Mouse (Mus musculus): ENCODE measurements around the gene Afap1l2. TPM values are rescaled to one million over a fixed set of nuclear protein-coding genes. Genes with fewer than 3 reads are reported as not detected.

Afap1l2 gene
- polyA plus RNA-seq (2016; fragmentation: Nextera tagmentation; extraction: Ambion mirVana), result 0.51 and 1.1 TPM in 2 replicates

- DNase-seq (ENCODE audit: low spot score), result peak; percentile 66
- Histone ChIP-seq H3K4me1 (peaks cover 46% of the 10 kb centered on the region), H3K9me3 (replicated peaks) (no peaks in the 10 kb centered on the region), H3K4me3 (peak within 1 kb of the TSS; percentile 63), H3K27me3 (ENCODE audit: low read depth, poor library complexity, severe bottlenecking) (peaks cover 66% of the 10 kb centered on the region), H3K27ac (peak within 1 kb of the TSS; percentile 71), H3K36me3 (no peaks in the 10 kb centered on the region)
- WGBS, result 2% methylated on average over 68 of the region's 68 CpGs
These were observed at the start of gene Afap1l2 for GRCm38 (mm10) chr19:57007781-57008710. Gene Afap1l2, minus strand, starts transcription at chr19:57008228.

DNA sequence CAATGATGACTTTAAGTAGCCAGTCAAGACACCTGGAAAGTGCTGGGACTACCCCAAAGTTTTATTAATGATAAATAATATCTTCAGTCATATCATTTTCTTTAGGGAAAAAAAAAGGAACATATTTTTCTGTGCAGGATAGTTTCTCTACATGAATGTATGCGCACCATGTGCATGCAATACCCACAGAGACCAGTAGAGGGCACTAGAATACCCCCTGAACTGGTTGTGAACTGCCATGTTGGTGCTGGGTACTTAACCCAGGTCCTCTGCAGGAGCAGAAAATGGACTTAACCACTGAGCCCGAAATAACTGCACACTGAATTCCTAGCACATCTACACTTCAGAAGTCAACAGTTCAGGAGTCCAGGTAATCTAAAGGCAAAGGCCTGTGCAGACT is 49.5 kb upstream of the Afap1l2 start:
- H3K4me1 ChIP-seq, result peaks cover 8% of the 10 kb centered on the region
- no peak for DNase-seq (ENCODE audit: low spot score)
- WGBS, result 90% methylated on average over 2 of the region's 2 CpGs
- no peak overlapping the region for H3K4me3 ChIP-seq
- H3K27me3 ChIP-seq (ENCODE audit: low read depth, poor library complexity, severe bottlenecking), result peaks cover 16% of the 10 kb centered on the region; the same call in 1 of the 2 replicates
- peaks cover 7% of the 10 kb centered on the region for H3K36me3 ChIP-seq
- no peak overlapping the region for H3K27ac ChIP-seq
- no peaks in the 10 kb centered on the region for H3K9me3 ChIP-seq (replicated peaks)

GRCm38 (mm10) chr19:57055215-57056120 is 47.4 kb upstream of the Afap1l2 start:
- Histone ChIP-seq H3K4me1 (peaks cover 8% of the 10 kb centered on the region), H3K9me3 (replicated peaks) (no peaks in the 10 kb centered on the region), H3K27me3 (ENCODE audit: low read depth, poor library complexity, severe bottlenecking) (peaks cover 11% of the 10 kb centered on the region; the same call in 1 of the 2 replicates), H3K36me3 (peaks cover 7% of the 10 kb centered on the region), H3K27ac (no peak overlapping the region), H3K4me3 (no peak overlapping the region)
- DNase-seq (ENCODE audit: low spot score), result no peak
- WGBS, result 92% methylated on average over 16 of the region's 16 CpGs

GRCm38 (mm10) chr19:57052959-57053358 is 44.9 kb upstream of the Afap1l2 start:
- Histone ChIP-seq H3K36me3 (peaks cover 5% of the 10 kb centered on the region), H3K27ac (no peak overlapping the region), H3K4me1 (no peaks in the 10 kb centered on the region), H3K9me3 (replicated peaks) (no peaks in the 10 kb centered on the region), H3K4me3 (no peak overlapping the region), H3K27me3 (ENCODE audit: low read depth, poor library complexity, severe bottlenecking) (no peaks in the 10 kb centered on the region)
- 85% methylated on average over 8 of the region's 8 CpGs for WGBS
- no peak for DNase-seq (ENCODE audit: low spot score)

DNA sequence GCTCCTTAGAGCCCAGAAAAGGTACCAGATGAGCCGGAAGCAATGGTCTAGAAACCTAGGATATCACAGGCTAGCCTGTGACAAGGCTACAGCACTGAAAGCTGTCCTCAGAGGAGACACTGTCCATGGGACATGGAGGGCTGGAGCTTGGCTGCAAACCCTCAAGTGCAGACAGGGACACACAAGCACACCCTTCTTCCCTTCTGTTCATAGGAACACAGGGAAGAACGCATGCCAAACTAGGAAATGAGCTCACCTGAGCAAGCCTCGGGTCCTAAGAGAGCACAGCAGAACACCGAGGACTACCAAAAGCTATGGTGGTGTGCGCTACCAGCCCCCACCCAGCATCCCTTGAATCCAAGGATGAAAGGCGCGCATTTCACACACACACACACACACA is 44.0 kb upstream of the Afap1l2 start:
- no peaks in the 10 kb centered on the region for H3K9me3 ChIP-seq (replicated peaks)
- no peak overlapping the region for H3K4me3 ChIP-seq
- no peak for DNase-seq (ENCODE audit: low spot score)
- H3K4me1 ChIP-seq, result no peaks in the 10 kb centered on the region
- WGBS, result 97% methylated on average over 7 of the region's 7 CpGs
- no peaks in the 10 kb centered on the region for H3K36me3 ChIP-seq
- no peaks in the 10 kb centered on the region for H3K27me3 ChIP-seq (ENCODE audit: low read depth, poor library complexity, severe bottlenecking)
- no peak overlapping the region for H3K27ac ChIP-seq

DNA sequence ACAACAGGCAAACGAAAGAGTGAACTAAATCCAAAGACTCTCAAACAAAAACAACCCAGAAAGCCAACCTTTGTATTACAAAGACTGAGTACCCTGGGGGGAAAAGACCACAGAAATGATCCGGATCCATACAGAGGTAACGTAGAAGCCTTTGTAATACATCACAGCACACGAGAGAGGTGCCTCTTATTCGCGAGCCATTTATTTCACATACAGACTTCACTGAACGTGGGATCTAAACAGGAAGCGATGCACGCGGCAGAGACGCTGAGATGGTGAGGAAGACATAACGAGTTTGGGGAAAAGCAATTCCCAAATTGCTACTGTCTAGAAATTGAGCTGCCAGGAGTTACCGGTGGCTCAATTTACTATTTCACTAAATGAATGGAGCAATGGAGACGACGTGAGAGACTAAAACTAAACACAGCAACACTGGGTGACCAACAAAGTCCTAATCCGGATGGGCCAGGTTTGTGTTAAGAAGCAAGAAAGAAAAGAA is 41.6 kb upstream of the Afap1l2 start:
- Histone ChIP-seq H3K4me3 (no peak overlapping the region), H3K27me3 (ENCODE audit: low read depth, poor library complexity, severe bottlenecking) (no peaks in the 10 kb centered on the region), H3K9me3 (replicated peaks) (no peaks in the 10 kb centered on the region), H3K27ac (no peak overlapping the region), H3K36me3 (no peaks in the 10 kb centered on the region), H3K4me1 (no peaks in the 10 kb centered on the region)
- WGBS, result 81% methylated on average over 16 of the region's 16 CpGs
- no peak for DNase-seq (ENCODE audit: low spot score)

DNA sequence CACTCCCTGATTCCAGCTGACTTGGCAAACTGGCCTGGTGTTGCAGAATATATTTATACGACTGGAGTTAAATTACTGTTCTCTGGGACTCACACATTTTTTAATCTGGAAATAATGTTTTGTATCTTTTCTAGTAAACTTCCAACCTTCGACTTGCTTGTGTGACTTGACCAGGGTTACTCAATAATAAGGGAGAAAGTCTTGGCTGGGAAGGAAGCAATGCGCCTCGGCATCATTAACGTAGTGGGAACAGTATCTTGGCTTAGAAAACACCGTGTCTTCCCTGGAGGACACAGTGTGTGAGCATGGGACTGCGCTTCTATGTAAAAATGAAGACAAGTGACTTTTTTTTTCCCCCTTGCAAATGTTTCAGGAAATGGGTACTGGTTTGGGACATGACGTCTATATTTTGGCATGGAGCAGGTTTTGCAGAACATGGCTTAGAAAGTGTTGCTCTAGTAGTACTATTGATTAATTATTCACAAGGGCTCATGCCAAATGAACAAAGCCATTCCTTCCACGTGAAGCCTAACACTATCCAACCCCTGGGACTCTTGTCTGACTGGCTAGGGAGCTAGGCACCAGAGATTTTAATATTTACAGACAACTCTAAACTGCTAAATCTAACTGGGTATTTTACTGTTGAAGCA is 39.8 kb upstream of the Afap1l2 start:
- DNase-seq (ENCODE audit: low spot score), result no peak

DNA sequence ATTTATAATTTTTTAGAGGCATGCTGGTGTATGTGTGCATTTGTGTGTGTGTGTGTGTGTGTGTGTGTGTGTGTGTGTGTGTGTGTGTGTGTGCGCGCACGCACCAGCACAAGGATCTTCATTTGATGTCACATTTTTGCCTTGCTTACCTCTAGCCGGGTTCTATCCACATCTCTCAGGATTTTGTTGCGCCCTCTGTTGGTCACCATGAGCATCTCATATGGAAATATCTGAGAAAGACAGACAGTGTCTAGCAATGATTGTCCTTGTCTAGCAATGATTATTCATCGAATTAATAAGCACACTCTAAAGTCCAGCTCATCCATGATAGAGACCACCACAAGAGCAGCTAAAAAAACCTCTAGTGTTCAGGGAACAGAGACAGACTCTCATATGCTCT is 31.2 kb upstream of the Afap1l2 start:
- 70% methylated on average over 6 of the region's 6 CpGs for WGBS
- no peaks in the 10 kb centered on the region for H3K36me3 ChIP-seq
- peak; percentile 38 for DNase-seq (ENCODE audit: low spot score)
- no peaks in the 10 kb centered on the region for H3K27me3 ChIP-seq (ENCODE audit: low read depth, poor library complexity, severe bottlenecking)
- H3K9me3 ChIP-seq (replicated peaks), result no peaks in the 10 kb centered on the region
- peaks cover 3% of the 10 kb centered on the region; the same call in 1 of the 2 replicates for H3K4me1 ChIP-seq
- no peak overlapping the region for H3K4me3 ChIP-seq
- H3K27ac ChIP-seq, result no peak overlapping the region

More for the DNA sequence above, 39.8 kb upstream of the Afap1l2 start:
- no peak overlapping the region for H3K27ac ChIP-seq
- H3K4me3 ChIP-seq, result no peak overlapping the region
- no peaks in the 10 kb centered on the region for H3K36me3 ChIP-seq
- H3K9me3 ChIP-seq (replicated peaks), result no peaks in the 10 kb centered on the region
- H3K4me1 ChIP-seq, result no peaks in the 10 kb centered on the region
- H3K27me3 ChIP-seq (ENCODE audit: low read depth, poor library complexity, severe bottlenecking), result no peaks in the 10 kb centered on the region
- WGBS, result 92% methylated on average over 9 of the region's 9 CpGs

- H3K27ac ChIP-seq, result no peak overlapping the region
- no peaks in the 10 kb centered on the region for H3K9me3 ChIP-seq (replicated peaks)
- no peaks in the 10 kb centered on the region for H3K36me3 ChIP-seq
- 92% methylated on average over 15 of the region's 15 CpGs for WGBS
- peaks cover 3% of the 10 kb centered on the region; the same call in 1 of the 2 replicates for H3K4me1 ChIP-seq
- no peaks in the 10 kb centered on the region for H3K27me3 ChIP-seq (ENCODE audit: low read depth, poor library complexity, severe bottlenecking)
- no peak overlapping the region for H3K4me3 ChIP-seq
- no peak for DNase-seq (ENCODE audit: low spot score)
These were observed 28.8 kb upstream of the Afap1l2 start for GRCm38 (mm10) chr19:57036860-57037259.

DNA sequence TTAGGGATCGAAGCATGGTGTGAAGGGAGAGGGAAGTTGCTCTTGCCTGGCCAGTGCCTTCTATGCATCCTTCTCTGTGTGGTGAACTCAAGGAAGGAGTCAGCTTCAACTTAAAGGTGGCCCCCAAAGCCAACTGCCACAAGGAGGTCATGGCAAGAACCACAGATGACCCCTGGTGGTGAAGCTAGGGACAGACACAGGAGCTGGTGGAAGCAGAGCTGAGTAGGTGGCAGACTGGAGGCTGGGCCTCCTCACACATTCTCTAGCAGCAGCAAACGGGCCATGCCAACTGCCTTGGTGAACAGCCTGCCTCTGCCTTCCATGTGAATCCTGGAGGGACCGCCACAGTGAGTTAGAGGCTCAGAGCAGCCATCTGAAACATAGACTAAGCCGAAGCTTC is 23.6 kb upstream of the Afap1l2 start:
- WGBS, result 67% methylated on average over 4 of the region's 4 CpGs
- H3K9me3 ChIP-seq (replicated peaks), result no peaks in the 10 kb centered on the region
- no peaks in the 10 kb centered on the region for H3K36me3 ChIP-seq
- H3K4me1 ChIP-seq, result peaks cover 2% of the 10 kb centered on the region; the same call in 1 of the 2 replicates
- H3K27ac ChIP-seq, result no peak overlapping the region
- H3K4me3 ChIP-seq, result no peak overlapping the region
- H3K27me3 ChIP-seq (ENCODE audit: low read depth, poor library complexity, severe bottlenecking), result no peaks in the 10 kb centered on the region
- peak; percentile 58 for DNase-seq (ENCODE audit: low spot score)

DNA sequence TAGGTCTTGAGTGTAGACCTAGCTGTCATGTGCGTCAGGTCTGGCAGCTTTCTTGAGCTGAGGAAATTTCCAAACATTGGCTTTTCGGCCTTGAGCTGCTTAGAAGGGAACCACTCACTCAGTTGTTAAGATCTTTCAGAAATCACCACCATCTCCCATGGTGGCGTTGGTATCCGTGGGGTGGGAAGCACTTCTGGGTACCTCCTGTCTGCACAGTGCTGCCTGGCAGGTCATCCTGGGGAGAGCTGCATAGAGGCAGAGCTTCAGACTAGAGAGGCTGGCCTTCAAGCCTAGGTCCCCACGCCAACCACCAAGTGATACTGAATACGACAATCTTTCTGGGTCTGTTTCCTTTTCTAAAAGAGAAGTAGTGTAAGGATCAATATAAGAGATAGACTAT is 21.4 kb upstream of the Afap1l2 start:
- no peaks in the 10 kb centered on the region for H3K4me1 ChIP-seq
- no peaks in the 10 kb centered on the region for H3K36me3 ChIP-seq
- H3K4me3 ChIP-seq, result no peak overlapping the region
- 94% methylated on average over 6 of the region's 6 CpGs for WGBS
- no peak overlapping the region for H3K27ac ChIP-seq
- DNase-seq (ENCODE audit: low spot score), result no peak
- no peaks in the 10 kb centered on the region; the same call in 1 of the 2 replicates for H3K9me3 ChIP-seq (replicated peaks)
- H3K27me3 ChIP-seq (ENCODE audit: low read depth, poor library complexity, severe bottlenecking), result no peaks in the 10 kb centered on the region
